Mouse (Mus musculus) layer of hippocampus, adult 9-10 months (tissue): Measurements from ENCODE around the gene Hpse2.

Source experiments
- DNase-seq: peaks from one replicate; pipeline ENCODE4 v3.0.0; 2022; ENCODE audit warnings: low spot score

Gene Hpse2

DNA sequence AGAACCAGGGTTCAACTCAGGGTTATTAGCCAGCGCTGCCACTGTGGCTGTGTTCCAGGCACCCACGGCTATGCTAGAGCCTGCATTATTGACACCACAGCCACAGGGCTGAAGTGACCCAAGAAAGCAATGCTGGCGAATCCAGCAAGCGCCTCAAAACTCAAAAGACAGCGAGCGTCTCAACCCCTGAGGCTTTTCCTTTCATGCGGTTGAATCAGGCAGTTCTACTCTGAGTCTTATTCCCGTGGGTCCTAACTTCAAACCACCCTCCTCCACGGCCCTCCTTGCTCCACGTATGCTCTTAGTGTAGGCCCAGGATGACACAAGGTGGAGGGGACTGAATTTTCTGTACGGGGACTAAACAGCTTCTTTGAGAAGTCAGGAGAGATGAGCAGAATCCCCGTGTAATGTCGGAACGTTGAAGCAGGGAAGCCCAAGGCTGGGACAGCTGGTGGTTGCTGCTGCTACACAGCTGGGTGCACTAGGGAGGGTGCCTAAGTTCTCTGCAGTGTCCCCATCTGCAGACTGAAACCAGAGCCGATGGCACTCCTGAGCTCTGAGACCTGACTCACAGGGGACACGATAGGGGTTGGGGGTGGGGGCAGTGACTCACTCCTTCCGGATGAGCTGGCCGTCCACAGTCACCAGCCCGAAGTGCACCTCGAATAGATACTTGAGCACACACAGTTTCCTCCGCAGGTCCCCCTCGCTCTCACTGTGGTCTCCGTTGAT, 617.8 kb downstream of the Hpse2 start:
- no peak for DNase-seq

DNA sequence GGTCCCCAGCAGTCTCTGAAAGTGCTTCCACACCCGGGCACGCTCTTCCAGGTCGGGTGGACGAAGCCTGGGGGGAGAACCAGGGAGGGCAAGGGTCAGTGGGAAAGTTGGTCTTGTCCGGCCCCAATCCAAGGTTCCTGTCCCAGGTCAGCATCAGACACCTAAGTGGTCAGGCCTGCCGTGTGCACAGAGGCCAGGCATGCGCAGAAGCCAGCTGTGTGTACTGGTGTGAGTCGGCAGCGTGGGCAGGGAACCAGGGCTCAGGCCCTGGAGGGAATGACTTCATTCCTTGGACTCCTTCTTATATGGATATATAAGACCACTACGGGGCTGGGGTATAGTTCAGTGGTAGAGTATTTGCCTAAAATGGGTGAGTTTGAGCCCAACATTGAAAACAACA, 618.5 kb downstream of the Hpse2 start:
- DNase-seq, result no peak

GRCm38 (mm10) chr19:42767361-42767760, 620.8 kb downstream of the Hpse2 start:
- no peak for DNase-seq

DNA sequence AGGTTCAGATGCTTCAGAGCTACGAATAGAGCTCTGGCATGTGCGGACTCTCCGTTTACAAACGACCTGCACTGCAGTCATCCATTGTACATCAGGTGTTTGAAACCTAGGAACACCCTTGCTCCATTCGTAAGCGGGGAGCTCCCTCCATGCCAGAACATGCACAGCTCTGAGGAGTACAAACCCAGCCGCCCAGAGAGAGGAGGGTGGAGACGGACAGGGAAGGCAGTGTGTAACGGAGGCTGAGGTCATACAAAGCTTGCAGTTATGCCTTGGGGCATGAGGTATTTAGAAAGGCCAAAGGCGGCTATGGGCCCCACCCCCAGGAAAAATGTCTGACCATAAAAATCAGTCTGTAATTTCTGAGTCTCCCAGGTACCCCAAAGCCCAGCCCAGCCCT, 623.8 kb downstream of the Hpse2 start:
- no peak for DNase-seq

DNA sequence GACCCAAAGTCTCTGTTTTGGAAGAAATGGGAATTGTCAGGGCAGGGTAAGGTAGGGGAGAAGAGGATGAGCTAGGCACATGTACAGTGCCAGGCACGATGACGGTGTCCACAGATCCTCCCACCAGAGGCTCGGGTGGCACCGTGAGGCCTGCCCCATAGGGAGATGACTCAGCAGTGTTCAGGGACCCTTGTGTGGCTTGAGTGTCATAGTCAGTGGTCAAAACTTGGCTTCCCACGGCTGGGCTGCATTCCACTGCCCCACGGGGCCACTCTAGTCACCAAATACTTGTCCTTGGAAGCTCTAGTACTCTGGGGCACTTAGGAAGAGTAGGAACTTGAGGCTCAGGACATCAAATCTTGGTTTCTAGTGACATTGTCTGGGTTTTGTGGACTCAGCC, 631.5 kb downstream of the Hpse2 start:
- no peak for DNase-seq

DNA sequence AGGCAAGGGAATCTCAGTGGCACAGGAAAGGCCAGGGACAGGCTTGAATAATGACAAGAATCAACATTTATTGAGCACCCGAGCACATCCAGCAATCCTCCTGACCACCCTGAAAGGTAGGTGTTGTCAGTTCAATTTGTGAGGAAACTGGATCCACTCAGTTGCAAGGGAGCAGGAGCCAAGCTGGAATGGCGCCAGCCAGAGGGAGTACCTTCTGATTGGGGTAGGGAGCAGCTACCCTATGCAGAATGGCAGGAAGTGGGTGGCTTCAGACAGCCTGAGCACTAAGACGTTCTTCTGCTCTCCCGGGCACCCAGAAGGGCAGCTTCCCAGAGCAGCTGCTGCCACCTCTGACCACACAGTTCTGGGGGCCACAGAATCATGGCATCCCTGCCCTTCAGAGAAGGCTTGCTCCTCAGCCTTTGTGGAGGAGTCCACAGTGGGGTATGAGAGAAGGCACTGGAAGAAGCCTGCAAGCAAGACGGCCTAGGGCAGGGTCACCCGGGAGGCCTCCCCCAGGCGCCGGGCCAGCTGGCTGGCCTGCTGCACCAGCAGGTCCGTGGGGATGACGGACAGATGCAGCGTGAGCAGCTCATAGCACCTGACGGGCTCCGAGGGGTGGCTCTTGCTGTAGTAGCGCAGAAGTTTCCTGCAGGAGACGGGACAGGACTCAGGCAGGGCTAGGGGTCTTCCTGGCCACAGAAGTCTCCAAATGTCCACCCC, 632.8 kb downstream of the Hpse2 start:
- no peak for DNase-seq

GRCm38 (mm10) chr19:42753141-42753917, 634.8 kb downstream of the Hpse2 start:
- peak; percentile 26 for DNase-seq

GRCm38 (mm10) chr19:42752363-42752931, 635.7 kb downstream of the Hpse2 start, which contains the start of gene Pyroxd2:
TSS of gene Pyroxd2 (minus strand) at chr19:42752775.
- peak; percentile 33 for DNase-seq

DNA sequence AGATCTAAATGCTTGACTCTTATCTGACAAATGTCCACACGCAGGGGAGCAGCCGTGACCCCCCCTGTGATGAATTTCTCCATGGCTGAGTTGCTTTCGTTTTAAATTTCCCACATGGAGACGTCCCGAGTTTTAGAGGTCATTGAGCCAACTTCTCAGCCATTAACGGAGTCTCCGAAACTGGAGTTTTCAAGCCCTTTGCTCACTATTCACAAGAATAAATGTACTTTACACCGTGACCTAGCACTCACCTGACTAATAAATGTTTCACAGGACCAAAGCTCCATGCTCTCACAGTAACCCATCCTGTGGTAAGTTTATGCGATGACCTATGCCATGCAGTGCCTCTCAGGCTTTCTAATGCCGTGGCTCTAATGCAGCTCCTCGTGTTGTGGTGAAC, 638.0 kb downstream of the Hpse2 start:
- DNase-seq, result no peak

GRCm38 (mm10) chr19:42746702-42747101, 641.5 kb downstream of the Hpse2 start:
- DNase-seq, result no peak

DNA sequence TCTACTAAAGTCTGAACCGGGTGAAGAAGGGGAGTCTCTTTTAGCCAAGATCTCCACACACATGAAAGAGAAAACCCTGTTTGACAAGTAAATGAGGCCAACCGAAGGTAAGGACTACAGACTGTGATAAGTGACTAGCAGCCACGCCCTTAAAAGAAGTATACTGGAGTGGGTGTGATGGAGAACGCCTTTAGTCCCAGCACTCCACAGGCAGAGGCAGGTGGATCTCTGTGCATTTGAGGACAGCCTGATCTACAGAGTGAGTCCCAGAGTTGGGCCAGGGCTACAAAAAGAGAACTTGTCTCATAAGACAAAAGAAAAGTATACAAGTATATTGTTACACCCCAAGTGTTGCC, 642.3 kb downstream of the Hpse2 start:
- no peak for DNase-seq

- no peak for DNase-seq
Measured at GRCm38 (mm10) chr19:42745084-42745868, 642.9 kb downstream of the Hpse2 start.

DNA sequence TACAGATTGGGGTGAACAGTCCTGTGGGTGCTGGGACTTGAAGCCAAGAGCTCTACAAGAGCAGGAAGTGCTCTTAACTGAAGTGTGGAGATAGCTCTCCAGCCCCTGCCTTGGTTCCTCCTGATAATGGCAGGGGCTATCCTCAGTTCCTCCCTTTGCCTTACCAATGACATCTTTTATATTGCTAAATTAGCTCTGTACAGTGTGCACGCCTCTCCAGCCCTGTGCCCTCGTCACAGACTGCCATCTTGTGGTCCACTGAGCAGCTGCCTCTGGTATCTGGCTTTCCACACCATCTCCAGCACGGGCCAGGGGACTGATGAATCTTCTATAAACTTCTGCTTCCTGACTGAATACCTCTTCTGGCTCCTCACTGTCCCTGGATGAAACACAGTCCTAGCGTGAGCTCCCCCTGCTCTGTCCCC, 644.0 kb downstream of the Hpse2 start:
- peak; percentile 32 for DNase-seq

DNA sequence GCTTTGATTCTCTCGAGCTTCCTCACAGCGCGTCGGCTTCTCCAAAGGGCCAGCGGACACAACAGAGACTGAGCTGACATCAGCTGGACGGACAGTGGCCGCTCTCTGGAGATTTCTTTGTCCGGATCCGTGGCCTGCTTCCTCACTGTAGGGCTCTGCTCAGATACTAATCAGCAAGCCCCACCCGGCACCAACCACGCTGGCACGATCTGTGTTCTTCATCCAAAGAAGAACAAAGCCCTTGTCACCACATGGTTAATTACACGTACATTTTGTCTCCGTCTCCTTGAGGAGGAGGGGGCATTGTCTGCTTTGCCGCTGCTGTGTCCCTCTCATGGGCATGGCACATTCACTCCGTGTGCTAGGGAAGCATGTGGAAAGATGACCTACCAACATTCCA, 644.9 kb downstream of the Hpse2 start:
- no peak for DNase-seq

- peak; percentile 48 for DNase-seq
Measured at GRCm38 (mm10) chr19:42741884-42742283, 646.3 kb downstream of the Hpse2 start.

DNA sequence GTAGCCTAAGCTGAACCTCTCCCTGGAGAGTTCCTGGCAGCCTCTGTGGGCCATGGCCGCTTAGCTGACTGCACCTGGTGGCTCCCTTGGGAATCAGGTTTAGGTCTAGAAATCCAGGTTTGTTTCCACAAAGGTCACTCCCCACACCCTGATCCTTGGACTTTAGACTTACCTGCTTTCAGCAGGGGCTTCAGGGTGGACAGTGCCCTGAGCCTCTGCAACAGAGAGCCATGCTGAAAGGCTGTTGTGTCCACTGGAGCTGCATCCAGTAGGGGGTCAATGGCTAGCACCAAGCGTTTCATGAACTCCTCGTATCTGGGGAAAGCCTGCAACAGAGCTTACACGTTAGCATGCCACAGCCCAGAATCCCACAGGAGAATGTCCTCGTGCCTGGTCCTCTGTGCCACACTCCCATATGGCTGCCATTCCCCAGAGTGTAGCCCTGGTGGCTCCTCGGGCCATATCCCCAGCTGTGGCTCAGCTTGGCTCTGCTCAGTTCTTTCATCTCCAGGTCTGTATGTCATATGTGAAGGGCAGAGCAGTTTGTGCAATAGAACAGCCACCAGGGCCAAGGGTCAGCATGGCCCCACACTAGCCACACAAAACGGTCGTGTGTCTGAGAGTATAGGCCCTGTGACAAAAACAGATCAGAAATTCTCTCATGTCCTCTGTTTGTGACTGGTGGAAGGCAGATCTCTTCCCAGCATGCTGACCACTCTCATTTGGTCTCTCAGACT, 647.8 kb downstream of the Hpse2 start:
- no peak for DNase-seq

- DNase-seq, result no peak
Measured at GRCm38 (mm10) chr19:42739734-42740133, 648.4 kb downstream of the Hpse2 start.

GRCm38 (mm10) chr19:42737753-42738152, 650.4 kb downstream of the Hpse2 start:
- DNase-seq, result no peak
